8 mouse cellular contexts compared by ENCODE assay signal in the genomic region with DNA sequence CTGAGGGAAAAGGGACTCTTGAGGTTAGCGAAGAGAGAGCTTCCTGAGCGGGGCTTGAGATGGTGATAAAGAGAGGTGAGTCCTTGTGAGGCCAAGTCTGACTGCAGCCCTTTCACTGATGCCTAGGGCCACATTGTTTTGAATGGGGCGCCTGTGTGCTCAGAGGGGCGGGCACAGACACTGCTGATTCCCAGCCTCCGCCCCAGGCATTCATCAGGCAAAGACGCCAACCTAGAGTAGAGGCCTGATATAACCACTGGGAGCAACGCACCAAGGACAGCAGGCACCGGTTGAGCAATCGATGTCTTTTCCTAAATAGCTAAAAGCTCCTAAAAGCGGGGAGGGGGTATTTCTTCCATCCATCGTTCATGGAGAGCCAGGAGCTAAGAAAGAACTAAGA. TPM values are rescaled to one million over a fixed set of nuclear protein-coding genes. Genes with fewer than 3 reads are reported as not detected.
DNase-seq lines count a peak whose midpoint lies in the region; ATAC-seq and TF ChIP-seq lines count a peak whose summit lies in the region.

No protein-coding gene starts in this region.

- peak overlapping the region; percentile 22; the same call in 1 of the 2 replicates for H3K4me2 ChIP-seq in forebrain, embryonic 11.5 days (ENCODE audit: low read depth, low read length, severe bottlenecking)
- H3K4me2 ChIP-seq in forebrain, postnatal 0 days (ENCODE audit: low read depth), result no peak overlapping the region
- H3K4me2 ChIP-seq in lung, embryonic 16.5 days (ENCODE audit: low read depth, low read length), result peak overlapping the region; percentile 52
- H3K4me2 ChIP-seq in forebrain, embryonic 13.5 days, result peak overlapping the region; percentile 36
- H3K4me2 ChIP-seq in neural tube, embryonic 13.5 days, result peak overlapping the region; percentile 34; the same call in 1 of the 2 replicates

- no peak for TF ChIP-seq CTCF in forebrain, postnatal 0 days (IDR thresholded peaks at IDR 0.05; ENCODE audit: low read depth)

- ATAC-seq in forebrain, embryonic 11.5 days (replicated peaks; ENCODE audit: low FRiP score), result no peak
- no peak for ATAC-seq in forebrain, postnatal 0 days
- ATAC-seq in lung, embryonic 16.5 days (ENCODE audit: low read depth), result no peak
- ATAC-seq in forebrain, embryonic 13.5 days, result no peak
- ATAC-seq in neural tube, embryonic 13.5 days (ENCODE audit: low read depth), result no peak

- WGBS in forebrain, embryonic 11.5 days, result 31% methylated on average over 11 of the region's 11 CpGs
- 42% methylated on average over 11 of the region's 11 CpGs for WGBS in forebrain, postnatal 0 days
- WGBS in lung, embryonic 16.5 days, result 54% methylated on average over 11 of the region's 11 CpGs
- 36% methylated on average over 11 of the region's 11 CpGs for WGBS in forebrain, embryonic 13.5 days
- WGBS in neural tube, embryonic 13.5 days, result 45% methylated on average over 11 of the region's 11 CpGs

- DNase-seq in forebrain, embryonic 11.5 days (ENCODE audit: low spot score), result no peak
- DNase-seq in forebrain, postnatal 0 days, result no peak
- DNase-seq in lung, adult 18-20 months, result no peak
- no peak for DNase-seq in ovary, postnatal 14 days (ENCODE audit: low spot score)
- DNase-seq in cerebellum, postnatal 4 days (ENCODE audit: low spot score in 2 of 2), result no peak

- H3K36me3 ChIP-seq in forebrain, embryonic 11.5 days (ENCODE audit: control insufficient read depth, insufficient read depth, low read length), result no peaks in the 10 kb centered on the region
- no peaks in the 10 kb centered on the region for H3K36me3 ChIP-seq in forebrain, postnatal 0 days (ENCODE audit: insufficient read depth)
- no peaks in the 10 kb centered on the region for H3K36me3 ChIP-seq in lung, embryonic 16.5 days (ENCODE audit: control insufficient read depth, insufficient read depth, low read length)
- H3K36me3 ChIP-seq in forebrain, embryonic 13.5 days (ENCODE audit: poor library complexity, severe bottlenecking), result no peaks in the 10 kb centered on the region
- H3K36me3 ChIP-seq in neural tube, embryonic 13.5 days, result no peaks in the 10 kb centered on the region

- H3K9ac ChIP-seq in forebrain, embryonic 11.5 days (ENCODE audit: low read length), result peak overlapping the region; percentile 27
- no peak overlapping the region for H3K9ac ChIP-seq in forebrain, postnatal 0 days
- peak overlapping the region; percentile 59 for H3K9ac ChIP-seq in lung, embryonic 16.5 days (ENCODE audit: low read length)
- H3K9ac ChIP-seq in forebrain, embryonic 13.5 days, result 0 out of 2 replicates have a peak overlapping the region, but pooled peaks have one; percentile 6
- no peak overlapping the region for H3K9ac ChIP-seq in neural tube, embryonic 13.5 days

- peaks cover 4% of the 10 kb centered on the region for H3K4me1 ChIP-seq in forebrain, embryonic 11.5 days (replicated peaks; ENCODE audit: control insufficient read depth, insufficient read depth, low read length)
- H3K4me1 ChIP-seq in forebrain, postnatal 0 days (ENCODE audit: insufficient read depth), result no peaks in the 10 kb centered on the region
- no peaks in the 10 kb centered on the region for H3K4me1 ChIP-seq in lung, embryonic 16.5 days (replicated peaks; ENCODE audit: control insufficient read depth, insufficient read depth, low read length)
- peaks cover 8% of the 10 kb centered on the region for H3K4me1 ChIP-seq in forebrain, embryonic 13.5 days
- peaks cover 7% of the 10 kb centered on the region; the same call in 1 of the 2 replicates for H3K4me1 ChIP-seq in neural tube, embryonic 13.5 days (replicated peaks)

- no peak overlapping the region for H3K4me3 ChIP-seq in forebrain, embryonic 11.5 days (ENCODE audit: low read depth, low read length)
- H3K4me3 ChIP-seq in forebrain, postnatal 0 days (ENCODE audit: low read depth, low read length), result no peak overlapping the region
- no peak overlapping the region for H3K4me3 ChIP-seq in lung, embryonic 16.5 days (ENCODE audit: low read length)
- no peak overlapping the region for H3K4me3 ChIP-seq in forebrain, embryonic 13.5 days
- H3K4me3 ChIP-seq in neural tube, embryonic 13.5 days, result no peak overlapping the region

- no peaks in the 10 kb centered on the region for H3K9me3 ChIP-seq in forebrain, embryonic 11.5 days (ENCODE audit: control insufficient read depth, low read length)
- H3K9me3 ChIP-seq in forebrain, postnatal 0 days (ENCODE audit: low read length), result no peaks in the 10 kb centered on the region
- no peaks in the 10 kb centered on the region for H3K9me3 ChIP-seq in lung, embryonic 16.5 days (ENCODE audit: control insufficient read depth, low read length)
- H3K9me3 ChIP-seq in forebrain, embryonic 13.5 days (replicated peaks), result no peaks in the 10 kb centered on the region
- H3K9me3 ChIP-seq in neural tube, embryonic 13.5 days, result no peaks in the 10 kb centered on the region

- H3K27ac ChIP-seq in forebrain, embryonic 11.5 days (ENCODE audit: low read depth, low read length), result no peak overlapping the region
- H3K27ac ChIP-seq in forebrain, postnatal 0 days (ENCODE audit: low read depth, low read length), result no peak overlapping the region
- H3K27ac ChIP-seq in lung, embryonic 16.5 days (ENCODE audit: low read length), result no peak overlapping the region
- no peak overlapping the region for H3K27ac ChIP-seq in forebrain, embryonic 13.5 days
- no peak overlapping the region for H3K27ac ChIP-seq in neural tube, embryonic 13.5 days (replicated peaks)

- H3K27me3 ChIP-seq in forebrain, embryonic 11.5 days (ENCODE audit: control insufficient read depth, insufficient read depth, low read length), result no peaks in the 10 kb centered on the region
- H3K27me3 ChIP-seq in forebrain, postnatal 0 days (ENCODE audit: insufficient read depth, low read length), result no peaks in the 10 kb centered on the region
- no peaks in the 10 kb centered on the region for H3K27me3 ChIP-seq in lung, embryonic 16.5 days (ENCODE audit: control insufficient read depth, insufficient read depth, low read depth, low read length)
- H3K27me3 ChIP-seq in forebrain, embryonic 13.5 days, result peaks cover 3% of the 10 kb centered on the region; the same call in 1 of the 2 replicates
- peaks cover 10% of the 10 kb centered on the region for H3K27me3 ChIP-seq in neural tube, embryonic 13.5 days

RNA-seq across cellular contexts. Expression of a gene that starts 49.8 kb away (rescaled TPM):
- 118 and 135 TPM in 2 replicates for polyA plus RNA-seq in forebrain, embryonic 11.5 days (2014; fragmentation: Nextera tagmentation; extraction: Ambion mirVana)
- total RNA-seq in forebrain, postnatal 0 days (2014; rRNA removed), result 76.4 and 81.3 TPM in 2 replicates
- polyA plus RNA-seq in forebrain, postnatal 0 days (2015; fragmentation: Nextera tagmentation; extraction: Ambion mirVana), result 103 and 127 TPM in 2 replicates
- polyA plus RNA-seq in lung, embryonic 16.5 days (2015; fragmentation: Nextera tagmentation; extraction: Ambion mirVana), result 68.5 and 82.1 TPM in 2 replicates
- polyA plus RNA-seq in forebrain, embryonic 13.5 days (2015; fragmentation: Nextera tagmentation; extraction: Ambion mirVana), result 88.1 and 97.0 TPM in 2 replicates
- polyA plus RNA-seq in neural tube, embryonic 13.5 days (2015; fragmentation: Nextera tagmentation; extraction: Ambion mirVana), result 72.3 and 77.2 TPM in 2 replicates

Comparison
In these comparisons a context has a peak if more than half of its experiments do, and no peak if none do; other contexts are left out.
1. H3K9ac ChIP-seq: peak in forebrain, embryonic 11.5 days (single experiment), lung, embryonic 16.5 days (single experiment) and forebrain, embryonic 13.5 days (single experiment); none in forebrain, postnatal 0 days (single experiment) and neural tube, embryonic 13.5 days (single experiment).